16 mouse cellular contexts compared by ENCODE assay signal in the genomic region with DNA sequence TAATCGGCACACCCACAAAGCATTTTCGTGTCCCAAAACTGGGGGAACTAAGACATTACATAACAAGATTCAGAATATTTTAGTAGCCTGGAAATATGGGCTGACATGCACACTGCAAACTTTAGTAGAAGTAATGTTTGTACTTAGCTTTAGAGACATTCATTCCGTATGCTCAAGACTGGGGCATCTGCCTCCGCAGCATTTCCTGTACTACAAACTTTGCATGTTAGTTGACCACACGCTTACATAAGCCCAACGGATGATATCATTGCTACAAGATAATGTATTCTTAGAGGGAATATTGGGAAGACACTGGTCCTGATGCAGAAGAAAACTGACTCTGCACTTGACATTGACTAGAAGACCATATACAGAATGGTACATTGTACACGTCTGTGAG.
"Had no signal": no experiment of that assay in that cellular context is flagged by ENCODE, and none has a peak within 500 bp of the region (broad histone marks: within the 10 kb centered on the region; RNA-seq: fewer than 3 reads in every experiment).

No protein-coding gene starts in this region.

- DNase-seq: gastrocnemius, adult 2 months; gastrocnemius, postnatal 10 days; gastrocnemius, postnatal 25 days; heart, adult 11 months; heart, adult 2 months; heart, postnatal 14 days; heart, postnatal 36 days; kidney, adult 11 months; kidney, adult 2 months; kidney, adult 9 months; kidney, postnatal 14 days; kidney, postnatal 36 days; left cerebral cortex, postnatal 4 days had no signal

- ATAC-seq: hindbrain, postnatal 0 days; intestine, embryonic 16.5 days; liver, embryonic 12.5 days had no signal
